Mouse (Mus musculus) stomach, embryonic 16.5 days (tissue): ENCODE data around the gene Nt5c2. TPM values are rescaled to one million over a fixed set of nuclear protein-coding genes. Genes with fewer than 3 reads are reported as not detected.

Experiments used
- ATAC-seq: fragments of 200-750 bp; cut with Nextera tagmentation; 2 replicates; pipeline ENCODE4 v1.8.0; 2017; ENCODE audit warnings: moderate number of reproducible peaks, moderate TSS enrichment; ENCODE audit not compliant: insufficient read depth, low FRiP score
- H3K27ac ChIP-seq: fragments of 300-500 bp; sonication (generic); 2 replicates; pipeline ENCODE4 v1.5.1; 2014; ENCODE audit warnings: low read length
- H3K27me3 ChIP-seq: fragments of 300-500 bp; sonication (generic); 2 replicates; pipeline ENCODE4 v1.6.1; 2014; ENCODE audit warnings: low read length, control low read depth, mixed read lengths; ENCODE audit not compliant: control insufficient read depth, insufficient read depth
- H3K36me3 ChIP-seq: fragments of 300-500 bp; sonication (generic); 2 replicates; pipeline ENCODE4 v1.6.1; 2014; ENCODE audit warnings: low read length; ENCODE audit not compliant: control insufficient read depth, insufficient read depth
- H3K4me1 ChIP-seq: fragments of 300-500 bp; sonication (generic); 2 replicates; pipeline ENCODE4 v1.6.1; 2014; ENCODE audit warnings: low read length, control low read depth, mixed read lengths; ENCODE audit not compliant: control insufficient read depth, insufficient read depth
- H3K4me2 ChIP-seq: fragments of 300-500 bp; sonication (generic); 2 replicates; pipeline ENCODE4 v1.6.1; 2014; ENCODE audit warnings: low read depth, low read length, mixed read lengths
- H3K4me3 ChIP-seq: fragments of 300-500 bp; sonication (generic); replicated peaks from 2 replicates; pipeline ENCODE4 v1.5.1; 2014; ENCODE audit warnings: mild to moderate bottlenecking, low read length
- H3K9ac ChIP-seq: fragments of 300-500 bp; sonication (generic); 2 replicates; pipeline ENCODE4 v1.6.1; 2014; ENCODE audit warnings: low read length
- H3K9me3 ChIP-seq: fragments of 300-500 bp; sonication (generic); replicated peaks from 2 replicates; pipeline ENCODE4 v1.6.1; 2016; ENCODE audit warnings: low read length, control low read depth; ENCODE audit not compliant: control insufficient read depth
- WGBS: fragments of 180-500 bp; shearing (Covaris S2); extraction: QIAGEN DNeasy Blood & Tissue Kit; methylation state at CpG from one replicate; pipeline ENCODE4 v1.1.7; 2014; 5-methylcytosine and 5-hydroxymethylcytosine counted together
- polyA plus RNA-seq: library from polyadenylated mRNA; unstranded; fragments of >200 nt; fragmentation: Nextera tagmentation; extraction: Ambion mirVana; gene quantifications from 2 replicates; pipeline ENCODE4 v1.2.1, GENCODE M21; 2015

The Nt5c2 gene
- polyA plus RNA-seq, 1 experiment from 2014 or later: 91.2 TPM

DNA sequence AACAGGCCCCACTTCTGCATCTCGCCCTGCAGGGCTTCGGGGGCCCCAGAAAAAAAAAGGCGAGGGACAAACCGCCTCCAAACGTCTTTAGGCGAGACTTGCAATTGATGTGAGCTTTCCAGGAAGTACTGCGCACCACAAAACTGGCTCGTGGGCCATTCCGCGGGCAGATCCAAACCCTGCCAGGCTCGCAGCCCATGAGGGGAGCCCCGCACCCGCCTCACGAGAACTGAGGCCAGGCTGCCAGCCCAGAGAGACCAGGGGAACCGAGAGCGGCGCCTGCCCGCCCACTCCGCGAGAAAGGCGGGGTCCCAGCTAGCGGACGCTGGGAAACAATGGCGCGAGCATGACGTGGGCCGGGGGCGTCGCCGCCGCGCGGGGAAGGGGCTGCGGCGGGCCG is 53.3 kb downstream of the Nt5c2 start:
- Histone ChIP-seq H3K9ac (peak overlapping the region; percentile 97), H3K9me3 (no peaks in the 10 kb centered on the region), H3K27me3 (no peaks in the 10 kb centered on the region), H3K4me1 (peaks cover 34% of the 10 kb centered on the region), H3K36me3 (no peaks in the 10 kb centered on the region), H3K4me2 (peak overlapping the region; percentile 63), H3K4me3 (peak overlapping the region; percentile 83), H3K27ac (peak overlapping the region; percentile 97)
- peak; percentile 89 for ATAC-seq
- WGBS: 0% methylated on average over 36 of the region's 36 CpGs

DNA sequence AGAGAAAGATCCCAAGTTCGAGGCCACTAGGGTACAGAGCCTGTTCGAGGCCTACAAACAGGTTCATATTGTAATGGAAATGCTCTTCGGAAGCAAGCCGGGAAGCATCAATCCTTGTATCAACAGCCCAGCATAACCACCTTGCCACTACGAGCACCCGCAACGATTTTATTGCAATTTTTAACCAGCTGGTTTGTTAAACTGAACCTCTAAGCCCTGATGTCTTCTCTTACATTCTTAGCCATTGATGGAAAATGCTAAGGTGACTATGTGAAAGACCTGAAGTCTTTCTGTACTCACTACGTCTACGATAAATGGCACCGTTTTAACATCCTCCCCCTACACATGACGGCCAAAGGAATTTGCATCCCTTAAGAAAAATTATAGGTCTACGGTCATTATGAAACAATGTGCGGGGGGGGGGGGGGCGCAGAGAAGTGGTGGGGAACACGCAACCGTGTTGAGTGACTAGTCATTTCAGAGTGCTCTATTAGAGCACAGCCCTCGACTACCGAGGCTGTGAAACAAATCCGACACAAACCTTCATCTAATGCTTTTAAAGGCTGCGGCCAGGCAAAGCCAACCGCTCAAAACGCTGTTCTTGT is 53.8 kb downstream of the Nt5c2 start:
- ATAC-seq: no peak
- H3K36me3 ChIP-seq: no peaks in the 10 kb centered on the region
- H3K27ac ChIP-seq: peak overlapping the region; percentile 97
- H3K4me3 ChIP-seq: peak overlapping the region; percentile 83
- no peaks in the 10 kb centered on the region for H3K27me3 ChIP-seq
- 3% methylated on average over 22 of the region's 22 CpGs for WGBS
- no peaks in the 10 kb centered on the region for H3K9me3 ChIP-seq
- H3K4me2 ChIP-seq: peak overlapping the region; percentile 63
- H3K4me1 ChIP-seq: peaks cover 34% of the 10 kb centered on the region
- H3K9ac ChIP-seq: peak overlapping the region; percentile 97

DNA sequence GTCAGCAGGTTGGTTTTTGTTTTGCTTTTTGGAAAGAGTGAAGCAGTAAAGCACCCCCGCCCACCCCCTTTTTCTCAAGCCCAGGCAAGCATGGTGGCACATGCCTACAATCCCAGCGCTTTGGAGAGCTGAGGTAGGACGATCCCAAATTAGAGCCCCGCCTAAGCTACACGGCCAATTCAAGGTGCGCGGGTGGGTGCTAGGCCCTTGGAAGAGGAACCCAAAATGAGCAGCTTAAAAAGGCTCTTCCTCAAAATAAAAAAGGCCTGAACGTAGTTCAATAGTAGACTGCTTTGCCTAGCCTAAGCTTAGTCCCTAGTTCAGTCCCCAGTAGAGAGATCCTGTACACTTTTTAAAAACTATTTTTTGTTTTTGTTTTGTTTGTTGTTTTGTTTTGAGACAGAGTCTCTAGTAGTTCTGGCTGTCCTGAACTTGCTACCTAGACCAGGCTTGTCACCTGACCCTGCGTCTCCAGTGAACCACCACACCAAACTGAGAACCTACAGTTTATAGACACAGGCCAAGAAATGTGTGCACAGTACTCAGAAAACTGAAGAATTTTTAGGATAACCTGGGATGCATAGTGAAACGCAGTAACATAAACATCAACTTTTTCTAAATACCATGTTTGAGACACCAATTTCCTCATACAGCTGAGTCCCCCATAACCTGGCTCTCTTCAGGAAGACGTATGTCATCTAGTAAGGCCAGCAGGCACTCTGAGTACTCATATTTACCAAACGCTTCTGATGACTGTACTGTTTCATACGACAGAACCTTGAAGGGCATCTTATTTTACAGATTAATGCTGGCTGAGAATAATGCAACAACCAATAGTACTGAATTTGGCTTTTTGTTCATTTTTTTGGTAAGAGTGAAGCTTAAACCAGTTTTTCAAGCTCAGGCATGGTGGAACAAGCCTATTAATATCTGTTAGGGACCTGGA is 54.6 kb downstream of the Nt5c2 start:
- H3K4me2 ChIP-seq: peak overlapping the region; percentile 63
- H3K27ac ChIP-seq: peak overlapping the region; percentile 97
- H3K36me3 ChIP-seq: no peaks in the 10 kb centered on the region
- H3K4me3 ChIP-seq: peak overlapping the region; percentile 83
- H3K4me1 ChIP-seq: peaks cover 34% of the 10 kb centered on the region
- no peak for ATAC-seq
- H3K9ac ChIP-seq: peak overlapping the region; percentile 97
- WGBS: 53% methylated on average over 13 of the region's 13 CpGs
- no peaks in the 10 kb centered on the region for H3K27me3 ChIP-seq
- no peaks in the 10 kb centered on the region for H3K9me3 ChIP-seq

DNA sequence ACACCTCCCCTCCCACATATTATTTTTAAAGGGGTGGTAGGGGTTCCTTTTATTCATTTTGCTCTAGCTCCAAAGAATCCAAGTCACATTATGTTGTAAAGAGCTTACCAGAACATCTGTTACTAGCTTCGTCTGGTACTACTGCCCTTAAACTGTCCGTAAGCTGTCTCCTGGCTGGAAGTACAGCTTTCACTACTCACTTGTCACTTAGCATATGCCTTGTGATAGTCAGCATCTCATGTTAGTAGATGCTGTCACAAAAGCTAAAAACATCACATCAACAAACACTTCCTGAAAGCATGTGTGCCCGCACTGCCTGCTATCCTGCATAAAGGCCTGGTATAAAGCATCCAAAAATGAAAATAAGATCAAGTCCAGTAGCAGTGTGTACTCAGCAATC is 55.4 kb downstream of the Nt5c2 start:
- Histone ChIP-seq H3K4me1 (peaks cover 34% of the 10 kb centered on the region), H3K9ac (no peak overlapping the region), H3K9me3 (no peaks in the 10 kb centered on the region), H3K4me3 (no peak overlapping the region), H3K27me3 (no peaks in the 10 kb centered on the region), H3K27ac (peak overlapping the region; percentile 11; the same call in 1 of the 2 replicates), H3K36me3 (no peaks in the 10 kb centered on the region), H3K4me2 (peak overlapping the region; percentile 63; the same call in 1 of the 2 replicates)
- 77% methylated on average over 3 of the region's 3 CpGs for WGBS
- ATAC-seq: no peak

DNA sequence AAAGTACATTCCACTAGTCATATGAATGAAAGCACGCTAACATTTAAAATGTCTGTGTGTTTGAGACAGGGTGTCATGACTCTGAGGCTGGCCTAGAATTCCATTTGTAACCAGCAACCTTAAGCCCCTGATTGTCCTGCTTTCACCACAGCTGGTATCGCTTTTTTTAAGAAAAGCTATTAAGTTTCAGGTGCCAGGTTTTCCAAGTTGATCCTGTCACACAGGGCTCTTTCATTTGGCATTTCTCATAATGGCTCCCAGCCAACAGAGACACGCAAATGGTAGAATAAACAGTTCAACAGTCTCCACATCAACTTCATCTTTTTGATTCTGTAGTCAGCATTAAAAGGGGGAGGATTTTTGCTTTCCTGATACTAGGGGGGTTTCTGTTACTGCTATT is 56.4 kb downstream of the Nt5c2 start:
- H3K4me1 ChIP-seq: peaks cover 34% of the 10 kb centered on the region
- no peak for ATAC-seq
- H3K9ac ChIP-seq: no peak overlapping the region
- H3K9me3 ChIP-seq: no peaks in the 10 kb centered on the region
- no peaks in the 10 kb centered on the region for H3K27me3 ChIP-seq
- H3K27ac ChIP-seq: peak overlapping the region; percentile 17; the same call in 1 of the 2 replicates
- H3K36me3 ChIP-seq: no peaks in the 10 kb centered on the region
- H3K4me2 ChIP-seq: no peak overlapping the region
- WGBS: 50% methylated on average over 3 of the region's 3 CpGs
- no peak overlapping the region for H3K4me3 ChIP-seq

DNA sequence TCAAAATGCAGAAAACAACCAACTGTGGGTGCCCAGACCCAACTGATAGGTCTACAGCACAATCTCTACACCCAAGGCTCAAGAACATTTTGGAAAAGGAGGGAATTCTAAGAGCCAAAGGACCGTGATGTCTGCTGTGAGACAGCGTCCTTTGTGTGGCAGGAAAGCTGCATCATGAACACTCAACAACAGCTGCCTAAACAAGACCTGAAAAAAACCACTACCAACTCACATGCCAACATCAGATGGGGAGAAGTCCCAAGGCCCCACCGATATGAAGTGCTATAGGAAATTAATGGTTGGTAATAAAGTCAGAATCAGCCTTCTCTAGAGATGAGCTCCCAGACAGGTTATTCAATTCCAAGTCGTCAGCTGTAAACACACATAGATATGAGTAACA is 57.0 kb downstream of the Nt5c2 start:
- H3K27ac ChIP-seq: no peak overlapping the region
- H3K4me1 ChIP-seq: peaks cover 31% of the 10 kb centered on the region
- H3K4me3 ChIP-seq: no peak overlapping the region
- 85% methylated on average over 4 of the region's 4 CpGs for WGBS
- no peaks in the 10 kb centered on the region for H3K27me3 ChIP-seq
- H3K9ac ChIP-seq: no peak overlapping the region
- H3K4me2 ChIP-seq: no peak overlapping the region
- H3K9me3 ChIP-seq: no peaks in the 10 kb centered on the region
- no peak for ATAC-seq
- no peaks in the 10 kb centered on the region for H3K36me3 ChIP-seq

DNA sequence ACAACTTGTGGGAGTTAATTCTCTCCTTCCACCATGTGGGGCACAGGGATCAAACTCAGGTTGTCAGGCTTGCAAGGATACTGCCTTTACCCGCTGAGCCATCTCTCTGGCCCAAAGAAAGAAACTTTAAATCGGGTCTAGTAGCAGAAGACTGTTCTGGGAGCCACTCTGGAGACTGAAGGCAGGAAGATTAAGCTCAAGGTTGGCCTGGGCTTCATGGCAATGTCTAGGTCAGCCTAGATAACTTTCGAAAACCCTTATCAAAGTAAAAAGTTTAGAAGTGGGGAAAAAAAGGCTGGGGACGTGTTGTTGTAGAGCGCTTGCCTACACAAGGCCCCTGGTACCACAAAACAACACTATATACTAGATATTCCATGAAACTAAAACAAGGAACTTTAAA is 58.0 kb downstream of the Nt5c2 start:
- WGBS: 75% methylated on average over 5 of the region's 5 CpGs
- no peak for ATAC-seq
- Histone ChIP-seq H3K9ac (no peak overlapping the region), H3K4me3 (no peak overlapping the region), H3K4me2 (no peak overlapping the region), H3K36me3 (no peaks in the 10 kb centered on the region), H3K27me3 (no peaks in the 10 kb centered on the region), H3K9me3 (no peaks in the 10 kb centered on the region), H3K4me1 (peaks cover 24% of the 10 kb centered on the region), H3K27ac (no peak overlapping the region)

DNA sequence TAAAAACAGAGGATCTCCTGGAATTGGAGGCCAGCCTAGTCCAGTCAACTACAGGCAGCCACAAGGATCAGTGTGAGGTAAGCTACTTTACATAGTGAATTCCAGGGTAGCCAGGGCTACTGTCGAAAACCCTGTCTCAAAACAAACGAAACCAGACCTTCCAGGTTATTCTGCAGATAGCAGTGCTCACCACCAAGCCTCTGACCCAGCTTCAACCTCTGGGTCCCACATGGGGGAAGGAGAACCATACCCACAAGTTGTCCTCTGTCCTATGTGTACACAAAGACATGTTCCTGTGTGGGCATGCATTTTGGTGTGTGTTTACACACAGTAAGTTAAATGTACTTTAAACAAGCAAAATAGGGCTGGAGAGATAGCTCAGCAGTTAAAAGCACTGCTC is 58.5 kb downstream of the Nt5c2 start:
- no peaks in the 10 kb centered on the region for H3K36me3 ChIP-seq
- H3K27ac ChIP-seq: no peak overlapping the region
- no peak overlapping the region for H3K4me2 ChIP-seq
- peaks cover 24% of the 10 kb centered on the region for H3K4me1 ChIP-seq
- H3K9me3 ChIP-seq: no peaks in the 10 kb centered on the region
- H3K9ac ChIP-seq: no peak overlapping the region
- peak; percentile 57; the same call in 1 of the 2 replicates for ATAC-seq
- H3K27me3 ChIP-seq: no peaks in the 10 kb centered on the region
- WGBS: 50% methylated on average over 2 of the region's 2 CpGs
- H3K4me3 ChIP-seq: no peak overlapping the region

DNA sequence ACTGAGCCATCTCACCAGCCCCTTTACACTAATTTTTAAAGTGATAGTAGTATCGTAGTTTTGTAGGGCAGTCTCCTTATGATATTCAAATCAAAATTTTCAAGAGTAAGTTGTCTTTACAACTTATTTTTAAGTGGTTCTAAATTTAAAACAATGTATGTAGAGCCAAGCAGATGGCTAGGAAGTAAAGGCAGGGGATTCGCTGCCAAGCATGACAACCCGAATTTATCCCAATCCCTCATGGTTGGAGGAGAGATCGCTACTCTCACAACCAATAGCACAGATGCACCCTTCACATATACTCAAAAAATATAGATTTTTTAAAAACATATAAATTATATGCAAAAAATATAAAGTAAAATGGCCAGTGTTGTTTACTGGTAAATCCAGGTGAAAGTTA is 59.3 kb downstream of the Nt5c2 start:
- 95% methylated on average over 4 of the region's 4 CpGs for WGBS
- peaks cover 21% of the 10 kb centered on the region for H3K4me1 ChIP-seq
- no peaks in the 10 kb centered on the region for H3K9me3 ChIP-seq
- no peaks in the 10 kb centered on the region for H3K36me3 ChIP-seq
- no peak for ATAC-seq
- H3K4me2 ChIP-seq: no peak overlapping the region
- H3K27me3 ChIP-seq: no peaks in the 10 kb centered on the region
- H3K9ac ChIP-seq: no peak overlapping the region
- H3K27ac ChIP-seq: no peak overlapping the region
- no peak overlapping the region for H3K4me3 ChIP-seq
